Mouse (Mus musculus) CH12.LX (cell line): ENCODE measurements around the gene Thrap3.

Source experiments
- CHD1 ChIP-seq: IDR thresholded peaks from 2 replicates; pipeline ENCODE4 v1.6.1; 2012; ENCODE audit warnings: low read depth, low read length, improper control_type of control experiment, inconsistent platforms
- CTCF ChIP-seq, 2 experiments: IDR thresholded peaks in 1 of 2; conservative IDR thresholded peaks in 1 of 2; 2 replicates each; pipeline ENCODE4 v1.5.1; 2011 to 2012; ENCODE audit warnings: low read depth in 2 of 2, low read length in 2 of 2, improper control_type of control experiment in 1 of 2, inconsistent platforms in 1 of 2, mild to moderate bottlenecking in 1 of 2, moderate library complexity in 1 of 2
- EP300 ChIP-seq: IDR thresholded peaks from 2 replicates; pipeline ENCODE4 v1.6.1; 2011; ENCODE audit warnings: low read length, improper control_type of control experiment
- MAX ChIP-seq: IDR thresholded peaks from 2 replicates; pipeline ENCODE4 v1.6.1; 2011; ENCODE audit warnings: low read length, improper control_type of control experiment
- POLR2A ChIP-seq: IDR thresholded peaks from 2 replicates; pipeline ENCODE4 v1.6.1; 2011; ENCODE audit warnings: low read depth, mild to moderate bottlenecking, improper control_type of control experiment, low read length
- POLR2AphosphoS2 ChIP-seq: IDR thresholded peaks from 2 replicates; pipeline ENCODE4 v1.6.1; 2011; ENCODE audit warnings: low read depth, low read length, improper control_type of control experiment
- TBP ChIP-seq: conservative IDR thresholded peaks from 2 replicates; pipeline ENCODE4 v1.6.1; 2011; ENCODE audit warnings: low read depth, low read length, improper control_type of control experiment
- USF1 ChIP-seq: IDR thresholded peaks from 2 replicates; pipeline ENCODE4 v1.6.1; 2014; ENCODE audit warnings: low read depth, mild to moderate bottlenecking, inconsistent platforms, low read length, improper control_type of control experiment
- USF2 ChIP-seq: conservative IDR thresholded peaks from 2 replicates; pipeline ENCODE4 v1.6.1; 2011; ENCODE audit warnings: low read depth, low read length, improper control_type of control experiment
- ZNF384 ChIP-seq: IDR thresholded peaks from 2 replicates; pipeline ENCODE4 v1.6.1; 2012; ENCODE audit warnings: low read depth, low read length, improper control_type of control experiment, inconsistent platforms

GRCm38 (mm10) chr4:126220045-126220444 lies 17.5 kb upstream of the Thrap3 start:
- TF ChIP-seq CTCF (conservative IDR thresholded peaks at IDR 0.05 in 1 of 2, IDR thresholded peaks at IDR 0.05 in 1 of 2; ENCODE audit: low read depth in 2 of 2, low read length in 2 of 2), result no peak
- no peak for TF ChIP-seq USF1
- TF ChIP-seq TBP, result no peak
- no peak for TF ChIP-seq EP300
- TF ChIP-seq POLR2A, result no peak
- no peak for TF ChIP-seq CHD1
- no peak for TF ChIP-seq POLR2AphosphoS2
- no peak for TF ChIP-seq USF2
- TF ChIP-seq ZNF384, result no peak
- TF ChIP-seq MAX, result no peak
